Mouse (Mus musculus) C2C12 (cell line): ENCODE measurements around the gene Gm28042. TPM values are rescaled to one million over a fixed set of nuclear protein-coding genes. Genes with fewer than 3 reads are reported as not detected.

Experiments used
- H3K27me3 ChIP-seq: one replicate; pipeline ENCODE4 v1.6.1; 2011; ENCODE audit not compliant: control insufficient read depth, insufficient read depth, insufficient read length
- H3K36me3 ChIP-seq: one replicate; pipeline ENCODE4 v1.6.1; 2011; ENCODE audit not compliant: control insufficient read depth, insufficient read depth
- H3K4me3 ChIP-seq: one replicate; pipeline ENCODE4 v1.5.1; 2011; ENCODE audit warnings: mild to moderate bottlenecking, control low read depth; ENCODE audit not compliant: poor library complexity, insufficient read depth, severe bottlenecking
- H3K79me2 ChIP-seq: one replicate; pipeline ENCODE4 v1.6.1; 2011; ENCODE audit not compliant: control insufficient read depth, insufficient read depth
- H3K79me3 ChIP-seq: one replicate; pipeline ENCODE4 v1.6.1; 2011; ENCODE audit warnings: low read depth, control low read depth
- H3ac ChIP-seq: one replicate; pipeline ENCODE3; 2011; ENCODE audit warnings: low read depth; ENCODE audit not compliant: control insufficient read depth, insufficient read length
- CEBPB ChIP-seq: IDR thresholded peaks from one replicate; pipeline ENCODE4 v1.6.1; 2011; ENCODE audit warnings: low read depth, mild to moderate bottlenecking, control low read depth, moderate library complexity
- CTCF ChIP-seq: IDR thresholded peaks from one replicate; pipeline ENCODE4 v1.5.1; 2011; ENCODE audit not compliant: control insufficient read depth, insufficient read depth, insufficient read length
- FOSL1 ChIP-seq: IDR thresholded peaks from one replicate; pipeline ENCODE4 v1.8.0; 2011; ENCODE audit warnings: mild to moderate bottlenecking, low read length; ENCODE audit not compliant: poor library complexity, insufficient read depth, severe bottlenecking
- MAX ChIP-seq: IDR thresholded peaks from one replicate; pipeline ENCODE4 v1.6.1; 2011; ENCODE audit warnings: mild to moderate bottlenecking, control low read depth
- MYOD1 ChIP-seq: IDR thresholded peaks from one replicate; pipeline ENCODE4 v1.6.1; 2011; ENCODE audit warnings: low read depth; ENCODE audit not compliant: control insufficient read depth, insufficient read length
- MYOG ChIP-seq: IDR thresholded peaks from one replicate; pipeline ENCODE4 v1.6.1; 2011; ENCODE audit not compliant: control insufficient read depth, insufficient read length; ENCODE audit errors: extremely low read depth
- USF1 ChIP-seq: IDR thresholded peaks from one replicate; pipeline ENCODE4 v1.6.1; 2011; ENCODE audit warnings: low read depth, mild to moderate bottlenecking, control low read depth, moderate library complexity
- polyA plus RNA-seq: library from polyadenylated mRNA; unstranded; fragments of >200 nt; fragmentation: generic; extraction: Trizol; gene quantifications from one replicate; pipeline ENCODE4 v1.2.1, GENCODE M21; 2012; ENCODE audit warnings: missing spikeins

Gm28042 gene
- polyA plus RNA-seq, 1 experiment: 0.73 TPM

DNA sequence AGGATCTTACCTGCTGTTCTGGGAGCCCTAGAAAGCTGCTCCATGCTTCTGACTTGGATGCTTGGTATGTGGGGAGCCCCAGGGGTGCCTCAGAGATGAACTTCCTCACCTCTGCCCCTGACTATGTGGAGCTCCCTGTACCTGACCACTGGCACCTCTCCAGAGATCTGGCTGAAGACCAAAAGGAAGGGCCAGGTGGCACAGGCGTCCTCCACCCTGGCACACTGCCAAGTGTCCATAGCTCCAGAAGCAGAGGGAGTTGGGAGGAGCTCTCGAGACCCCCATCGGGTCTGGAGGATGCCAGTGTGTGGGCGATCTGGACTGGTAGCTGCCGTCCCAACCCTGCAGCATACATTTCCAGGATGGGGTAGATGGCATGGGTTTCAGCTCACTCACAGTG is 6.4 kb downstream of the Gm28042 start:
- H3K4me3 ChIP-seq: no peak overlapping the region
- no peaks in the 10 kb centered on the region for H3K36me3 ChIP-seq
- H3K27me3 ChIP-seq: no peaks in the 10 kb centered on the region
- no peak overlapping the region for H3ac ChIP-seq
- no peak for TF ChIP-seq CTCF
- TF ChIP-seq USF1: no peak
- TF ChIP-seq CEBPB: no peak
- TF ChIP-seq MYOD1: no peak
- TF ChIP-seq MAX: no peak
- no peak for TF ChIP-seq MYOG
- no peaks in the 10 kb centered on the region for H3K79me2 ChIP-seq
- no peaks in the 10 kb centered on the region for H3K79me3 ChIP-seq

- H3K79me3 ChIP-seq: no peaks in the 10 kb centered on the region
- H3K79me2 ChIP-seq: no peaks in the 10 kb centered on the region
- TF ChIP-seq MYOD1 (no peak), MYOG (no peak), CTCF (no peak), CEBPB (no peak), MAX (no peak), FOSL1 (no peak), USF1 (no peak)
- H3ac ChIP-seq: no peak overlapping the region
- no peaks in the 10 kb centered on the region for H3K27me3 ChIP-seq
- H3K4me3 ChIP-seq: no peak overlapping the region
- no peaks in the 10 kb centered on the region for H3K36me3 ChIP-seq
These were observed 10.5 kb downstream of the Gm28042 start for GRCm38 (mm10) chr2:120037744-120038143.

- Histone ChIP-seq H3K79me3 (no peaks in the 10 kb centered on the region), H3K79me2 (no peaks in the 10 kb centered on the region), H3K4me3 (no peak overlapping the region), H3K27me3 (no peaks in the 10 kb centered on the region), H3K36me3 (no peaks in the 10 kb centered on the region), H3ac (no peak overlapping the region)
- TF ChIP-seq USF1: no peak
- TF ChIP-seq MYOD1: no peak
- no peak for TF ChIP-seq CTCF
- no peak for TF ChIP-seq FOSL1
- TF ChIP-seq MAX: no peak
- no peak for TF ChIP-seq MYOG
- TF ChIP-seq CEBPB: no peak
These were observed 13.7 kb downstream of the Gm28042 start for GRCm38 (mm10) chr2:120040991-120041390.

GRCm38 (mm10) chr2:120044101-120044603 is 16.9 kb downstream of the Gm28042 start:
- no peak for TF ChIP-seq MYOD1
- no peak for TF ChIP-seq FOSL1
- TF ChIP-seq MAX: no peak
- TF ChIP-seq CEBPB: no peak
- TF ChIP-seq CTCF: no peak
- no peak for TF ChIP-seq USF1
- TF ChIP-seq MYOG: no peak
- Histone ChIP-seq H3K27me3 (peaks cover 9% of the 10 kb centered on the region), H3K4me3 (no peak overlapping the region), H3K79me3 (no peaks in the 10 kb centered on the region), H3K79me2 (no peaks in the 10 kb centered on the region), H3ac (no peak overlapping the region), H3K36me3 (no peaks in the 10 kb centered on the region)

GRCm38 (mm10) chr2:120044676-120045075 is 17.4 kb downstream of the Gm28042 start:
- Histone ChIP-seq H3K27me3 (peaks cover 9% of the 10 kb centered on the region), H3K79me2 (no peaks in the 10 kb centered on the region), H3K36me3 (no peaks in the 10 kb centered on the region), H3ac (no peak overlapping the region), H3K4me3 (no peak overlapping the region), H3K79me3 (no peaks in the 10 kb centered on the region)
- TF ChIP-seq USF1 (no peak), CEBPB (no peak), FOSL1 (no peak), MYOD1 (no peak), CTCF (no peak), MAX (no peak), MYOG (no peak)
